Mouse (Mus musculus) thymus, postnatal 0 days (tissue): ENCODE data around the gene Klk13. TPM values are rescaled to one million over a fixed set of nuclear protein-coding genes. Genes with fewer than 3 reads are reported as not detected.

Experiments used
- DNase-seq: peaks from one replicate; pipeline ENCODE4 v3.0.0-alpha.2; 2015; ENCODE audit warnings: low spot score
- polyA plus RNA-seq: library from polyadenylated mRNA; unstranded; fragments of >200 nt; fragmentation: Nextera tagmentation; extraction: Ambion mirVana; gene quantifications from 2 replicates; pipeline ENCODE4 v1.2.1, GENCODE M21; 2015

Klk13 gene
- polyA plus RNA-seq, 1 experiment from 2014 or later, result 0.36 TPM

GRCm38 (mm10) chr7:43770701-43771100, 58.3 kb downstream of the Klk13 start:
- DNase-seq, result no peak

DNA sequence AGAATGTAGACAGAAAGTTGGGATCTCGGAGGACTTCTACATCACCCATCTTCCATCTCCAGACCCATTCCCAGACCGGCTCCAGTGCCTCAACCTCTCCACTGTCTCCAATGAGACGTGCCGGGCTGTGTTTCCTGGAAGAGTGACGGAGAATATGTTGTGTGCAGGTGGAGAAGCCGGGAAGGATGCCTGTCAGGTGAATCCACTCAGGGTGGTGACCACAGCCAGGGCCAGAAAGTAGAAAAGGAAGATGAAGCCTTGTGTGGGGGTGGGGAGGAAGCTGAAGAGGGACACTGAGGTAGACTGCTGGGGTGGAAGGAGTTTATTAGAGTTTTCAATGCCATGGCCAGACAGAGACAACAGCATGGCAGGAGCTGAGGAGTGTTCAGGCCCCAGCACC, 59.5 kb downstream of the Klk13 start:
- DNase-seq, result no peak

- no peak for DNase-seq
Measured at GRCm38 (mm10) chr7:43772901-43773300, 60.5 kb downstream of the Klk13 start.

GRCm38 (mm10) chr7:43774364-43774763, 62.0 kb downstream of the Klk13 start, which contains the start of gene Klk11:
TSS of gene Klk11 (plus strand) at chr7:43774604.
- DNase-seq, result no peak

DNA sequence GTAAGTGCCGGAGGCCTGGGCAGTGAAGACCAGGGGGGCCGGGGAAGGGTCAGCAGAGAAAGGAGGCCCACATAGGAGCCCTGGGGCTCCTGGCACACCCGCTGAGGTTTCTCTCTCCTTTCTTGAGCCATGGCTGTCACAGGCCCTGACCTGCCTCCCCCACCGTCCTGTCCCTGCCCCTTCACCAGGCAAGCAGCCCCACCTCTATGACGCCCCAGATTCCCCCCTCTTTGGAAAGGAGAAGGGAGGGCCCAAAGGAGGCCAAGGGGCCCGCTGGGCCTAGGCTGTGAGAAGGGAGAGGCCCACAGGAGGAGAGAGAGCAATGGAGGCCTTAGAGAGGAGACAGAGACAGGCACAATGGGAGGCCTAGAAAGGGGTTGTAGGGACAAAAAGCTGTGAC, 62.4 kb downstream of the Klk13 start:
- no peak for DNase-seq

- no peak for DNase-seq
Measured at GRCm38 (mm10) chr7:43775311-43776057, 63.1 kb downstream of the Klk13 start.

- DNase-seq, result no peak
Measured at GRCm38 (mm10) chr7:43776506-43776905, 64.1 kb downstream of the Klk13 start.

Other genes with a start within 250 kb of the Klk13 start
- gene Vsig10l, start 249.4 kb upstream of the Klk13 start, polyA plus RNA-seq, result 1.5 TPM in 2 replicates
- not detected in 2 replicates for gene Iglon5, start 222.5 kb upstream of the Klk13 start, polyA plus RNA-seq
- gene 4931406B18Rik, start 206.6 kb upstream of the Klk13 start, polyA plus RNA-seq, result not detected in 2 replicates
- 1.4 TPM in 2 replicates for gene Cd33, start 168.1 kb upstream of the Klk13 start, polyA plus RNA-seq
- gene Zfp658, start 150.3 kb upstream of the Klk13 start, polyA plus RNA-seq, result 1.3 and 1.4 TPM in 2 replicates
- 6.4 and 6.5 TPM in 2 replicates for gene Zfp719, start 133.0 kb upstream of the Klk13 start, polyA plus RNA-seq
- gene Zfp819, start 105.4 kb upstream of the Klk13 start, polyA plus RNA-seq, result 0.12 TPM in 1 of 2 replicates, not detected in the other
- 0.29 and 0.71 TPM in 2 replicates for gene Ceacam18, start 77.9 kb upstream of the Klk13 start, polyA plus RNA-seq
- 0.43 and 0.73 TPM in 2 replicates for gene Siglece, start 52.4 kb upstream of the Klk13 start, polyA plus RNA-seq
- 11.7 and 12.9 TPM in 2 replicates for gene Ctu1, start 40.6 kb upstream of the Klk13 start, polyA plus RNA-seq
- gene Klk14, start 22.1 kb upstream of the Klk13 start, polyA plus RNA-seq, result 0.17 and 0.18 TPM in 2 replicates
- not detected in 2 replicates for gene Klk12, start 56.3 kb downstream of the Klk13 start, polyA plus RNA-seq
- 0.51 and 0.96 TPM in 2 replicates for gene Klk11, start 62.0 kb downstream of the Klk13 start, polyA plus RNA-seq
- 0.55 and 0.63 TPM in 2 replicates for gene Klk10, start 68.5 kb downstream of the Klk13 start, polyA plus RNA-seq
- 0.19 and 0.30 TPM in 2 replicates for gene Klk9, start 79.3 kb downstream of the Klk13 start, polyA plus RNA-seq
- 37.9 and 44.9 TPM in 2 replicates for gene Klk8, start 85.0 kb downstream of the Klk13 start, polyA plus RNA-seq
- gene Klk7, start 98.7 kb downstream of the Klk13 start, polyA plus RNA-seq, result 1.1 and 1.4 TPM in 2 replicates
- 0.92 and 1.7 TPM in 2 replicates for gene Klk6, start 111.9 kb downstream of the Klk13 start, polyA plus RNA-seq
- 0.84 and 0.91 TPM in 2 replicates for gene Klk5, start 129.4 kb downstream of the Klk13 start, polyA plus RNA-seq
- 0.65 and 1.4 TPM in 2 replicates for gene Klk4, start 168.6 kb downstream of the Klk13 start, polyA plus RNA-seq
- not detected in 2 replicates for gene Klk15, start 221.2 kb downstream of the Klk13 start, polyA plus RNA-seq
- gene Klk1b8, start 238.1 kb downstream of the Klk13 start, polyA plus RNA-seq, result 0.60 and 0.72 TPM in 2 replicates